Mouse (Mus musculus) heart, embryonic 14.5 days (tissue): ENCODE results near the gene Hint1. TPM values are rescaled to one million over a fixed set of nuclear protein-coding genes. Genes with fewer than 3 reads are reported as not detected.
A peak's percentile ranks its signal among the peaks of the same experiment; 100 is the strongest.

Experiments used
- ATAC-seq: fragments of 200-750 bp; cut with Nextera tagmentation; 2 replicates; pipeline ENCODE4 v1.8.0; 2017; ENCODE audit warnings: low read depth, moderate TSS enrichment; ENCODE audit not compliant: insufficient number of reproducible peaks, insufficient read depth, low FRiP score
- H3K27ac ChIP-seq, 2 experiments: fragments of 200-500 bp in 1 of 2; fragments of 300-500 bp in 1 of 2; sonication (generic) in 1 of 2; replicated peaks in 1 of 2; 2 replicates each; pipeline ENCODE4 v1.5.1; 2012 to 2014; ENCODE audit warnings: low read depth in 2 of 2, low read length in 2 of 2, control low read depth in 1 of 2, mild to moderate bottlenecking in 1 of 2, mixed read lengths in 1 of 2; ENCODE audit not compliant: control insufficient read depth in 1 of 2, insufficient read depth in 1 of 2
- H3K27me3 ChIP-seq: fragments of 300-500 bp; sonication (generic); 2 replicates; pipeline ENCODE4 v1.6.1; 2014; ENCODE audit warnings: mild to moderate bottlenecking, low read length, control low read depth; ENCODE audit not compliant: control insufficient read depth, insufficient read depth
- H3K36me3 ChIP-seq: fragments of 300-500 bp; sonication (generic); 2 replicates; pipeline ENCODE4 v1.6.1; 2014; ENCODE audit warnings: mild to moderate bottlenecking, control low read depth, low read length, mixed read lengths; ENCODE audit not compliant: control insufficient read depth, insufficient read depth
- H3K4me1 ChIP-seq, 2 experiments: fragments of 200-500 bp in 1 of 2; fragments of 300-500 bp in 1 of 2; sonication (generic) in 1 of 2; 2 replicates each; pipeline ENCODE4 v1.6.1; 2012 to 2014; ENCODE audit warnings: low read length in 2 of 2, control low read depth in 1 of 2, mixed read lengths in 1 of 2; ENCODE audit not compliant: control insufficient read depth in 2 of 2, insufficient read depth in 2 of 2
- H3K4me2 ChIP-seq: fragments of 300-500 bp; sonication (generic); 2 replicates; pipeline ENCODE4 v1.6.1; 2014; ENCODE audit warnings: mild to moderate bottlenecking, low read length
- H3K4me3 ChIP-seq, 2 experiments: fragments of 200-500 bp in 1 of 2; fragments of 300-500 bp in 1 of 2; sonication (generic) in 1 of 2; 2 replicates each; pipeline ENCODE4 v1.5.1; 2012 to 2014; ENCODE audit warnings: low read length in 2 of 2, mild to moderate bottlenecking in 2 of 2, control low read depth in 1 of 2, low read depth in 1 of 2, moderate library complexity in 1 of 2; ENCODE audit not compliant: control insufficient read depth in 1 of 2, insufficient read depth in 1 of 2
- H3K9ac ChIP-seq: fragments of 300-500 bp; sonication (generic); 2 replicates; pipeline ENCODE4 v1.6.1; 2014; ENCODE audit warnings: mild to moderate bottlenecking, low read length
- H3K9me3 ChIP-seq: fragments of 300-500 bp; sonication (generic); 2 replicates; pipeline ENCODE4 v1.6.1; 2016; ENCODE audit warnings: low read length, control low read depth; ENCODE audit not compliant: control insufficient read depth
- WGBS: fragments of 180-500 bp; shearing (Covaris S2); extraction: QIAGEN DNeasy Blood & Tissue Kit; methylation state at CpG from one replicate; pipeline ENCODE4 v1.1.7; 2014; 5-methylcytosine and 5-hydroxymethylcytosine counted together
- polyA plus RNA-seq: library from polyadenylated mRNA; unstranded; fragments of >200 nt; fragmentation: Nextera tagmentation; extraction: Ambion mirVana; gene quantifications from 2 replicates; pipeline ENCODE4 v1.2.1, GENCODE M21; 2014

Gene Hint1
- polyA plus RNA-seq, 1 experiment from 2014 or later = 753 TPM

- Histone ChIP-seq H3K4me3 (no peak overlapping the region), H3K4me2 (no peak overlapping the region), H3K4me1 (peaks cover 0 to 9% of the 10 kb centered on the region in 2 experiments; a peak in 2 of 4 replicates), H3K27me3 (no peaks in the 10 kb centered on the region), H3K9me3 (no peaks in the 10 kb centered on the region), H3K9ac (no peak overlapping the region), H3K36me3 (no peaks in the 10 kb centered on the region), H3K27ac (no peak overlapping the region)
- 34% methylated on average over 10 of the region's 10 CpGs for WGBS
- ATAC-seq = no peak
Observed at GRCm38 (mm10) chr11:54862621-54863520, 3.3 kb upstream of the Hint1 start.

GRCm38 (mm10) chr11:54865330-54866085, 675 bp upstream of the Hint1 start:
- no peak for ATAC-seq
- H3K27ac ChIP-seq = peak overlapping the region; percentile 77 to 89; a peak in 3 of 4 replicates
- peak overlapping the region; percentile 85 to 88 for H3K4me3 ChIP-seq
- no peaks in the 10 kb centered on the region for H3K27me3 ChIP-seq
- no peaks in the 10 kb centered on the region for H3K9me3 ChIP-seq
- peaks cover 0 to 13% of the 10 kb centered on the region in 2 experiments; a peak in 2 of 4 replicates for H3K4me1 ChIP-seq
- peak overlapping the region; percentile 95 for H3K9ac ChIP-seq
- peak overlapping the region; percentile 63 for H3K4me2 ChIP-seq
- 73% methylated on average over 6 of the region's 6 CpGs for WGBS
- H3K36me3 ChIP-seq = peaks cover 17% of the 10 kb centered on the region

GRCm38 (mm10) chr11:54867049-54867385, 834 bp downstream of the Hint1 start:
- WGBS = 2% methylated on average over 5 of the region's 5 CpGs
- peak overlapping the region; percentile 89 for H3K27ac ChIP-seq

GRCm38 (mm10) chr11:54867903-54868434, 1.8 kb downstream of the Hint1 start:
- Histone ChIP-seq H3K36me3 (peaks cover 42% of the 10 kb centered on the region), H3K4me3 (peak overlapping the region in 1 of 2 experiments; percentile 88; a peak in 1 of 4 replicates), H3K4me2 (peak overlapping the region; percentile 63), H3K27ac (0 out of 4 replicates have a peak overlapping the region, but pooled peaks of 1 of the 2 experiments have one; percentile 27), H3K27me3 (no peaks in the 10 kb centered on the region), H3K9me3 (no peaks in the 10 kb centered on the region), H3K9ac (peak overlapping the region; percentile 95), H3K4me1 (peaks cover 0 to 13% of the 10 kb centered on the region in 2 experiments; a peak in 2 of 4 replicates)
- WGBS = 86% methylated on average over 3 of the region's 3 CpGs
- no peak for ATAC-seq

More at GRCm38 (mm10) chr11:54867049-54867385, 834 bp downstream of the Hint1 start:
- Histone ChIP-seq H3K9me3 (no peaks in the 10 kb centered on the region), H3K4me3 (peak overlapping the region; percentile 85 to 88), H3K27me3 (no peaks in the 10 kb centered on the region), H3K4me1 (peaks cover 0 to 13% of the 10 kb centered on the region in 2 experiments; a peak in 2 of 4 replicates), H3K9ac (peak overlapping the region; percentile 95), H3K4me2 (peak overlapping the region; percentile 63), H3K36me3 (peaks cover 32% of the 10 kb centered on the region)
- ATAC-seq = 0 out of 2 replicates have a peak, but pooled peaks have one; percentile 25

- H3K27ac ChIP-seq = no peak overlapping the region
- no peaks in the 10 kb centered on the region for H3K27me3 ChIP-seq
- WGBS = 59% methylated on average over 2 of the region's 2 CpGs
- no peak overlapping the region for H3K9ac ChIP-seq
- H3K36me3 ChIP-seq = peaks cover 47% of the 10 kb centered on the region
- ATAC-seq = no peak
- no peaks in the 10 kb centered on the region for H3K9me3 ChIP-seq
- peaks cover 0 to 13% of the 10 kb centered on the region in 2 experiments; a peak in 2 of 4 replicates for H3K4me1 ChIP-seq
- peak overlapping the region; percentile 63; the same call in 1 of the 2 replicates for H3K4me2 ChIP-seq
- H3K4me3 ChIP-seq = no peak overlapping the region
Observed at GRCm38 (mm10) chr11:54868445-54868844, 2.3 kb downstream of the Hint1 start.

GRCm38 (mm10) chr11:54869318-54869717, 3.1 kb downstream of the Hint1 start:
- H3K9ac ChIP-seq = no peak overlapping the region
- WGBS = 67% methylated on average over 3 of the region's 3 CpGs
- no peak overlapping the region for H3K27ac ChIP-seq
- H3K36me3 ChIP-seq = peaks cover 55% of the 10 kb centered on the region
- no peak overlapping the region for H3K4me2 ChIP-seq
- H3K9me3 ChIP-seq = no peaks in the 10 kb centered on the region
- no peaks in the 10 kb centered on the region for H3K27me3 ChIP-seq
- ATAC-seq = no peak
- H3K4me1 ChIP-seq = peaks cover 0 to 13% of the 10 kb centered on the region in 2 experiments; a peak in 2 of 4 replicates
- H3K4me3 ChIP-seq = no peak overlapping the region
